ENCODE assay signal across 17 mouse cellular contexts in genomic region chr4:126553105-126553504, GRCm38 (mm10). TPM values are rescaled to one million over a fixed set of nuclear protein-coding genes. Genes with fewer than 3 reads are reported as not detected.
A peak's percentile ranks its signal among the peaks of the same experiment; 100 is the strongest.
DNase-seq lines count a peak whose midpoint lies in the region; ATAC-seq and TF ChIP-seq lines count a peak whose summit lies in the region.
"Had no signal": no experiment of that assay in that cellular context is flagged by ENCODE, and none has a peak within 500 bp of the region (broad histone marks: within the 10 kb centered on the region; RNA-seq: fewer than 3 reads in every experiment).

No protein-coding gene starts in this region.

- H3K4me1 ChIP-seq in limb, embryonic 13.5 days: peaks cover 5% of the 10 kb centered on the region
- peaks cover 10% of the 10 kb centered on the region for H3K4me1 ChIP-seq in limb, embryonic 10.5 days
- 0 out of 2 replicates have a peak, but pooled peaks cover 5% of the 10 kb centered on the region for H3K4me1 ChIP-seq in liver, postnatal 0 days (ENCODE audit: insufficient read depth)

- H3K4me2 ChIP-seq in limb, embryonic 13.5 days (replicated peaks): no peak overlapping the region
- H3K4me2 ChIP-seq in liver, postnatal 0 days (ENCODE audit: low read depth, low read length): no peak overlapping the region
- H3K4me2 ChIP-seq: neural tube, embryonic 12.5 days had no signal

- H3K4me3 ChIP-seq in limb, embryonic 13.5 days: no peak overlapping the region
- no peak overlapping the region for H3K4me3 ChIP-seq in limb, embryonic 10.5 days
- H3K4me3 ChIP-seq in liver, postnatal 0 days (ENCODE audit: low read depth, low read length): no peak overlapping the region
- H3K4me3 ChIP-seq: erythroblast, embryonic 14.5 days; left cerebral cortex, adult 2 months; neural tube, embryonic 12.5 days had no signal

- no peaks in the 10 kb centered on the region for H3K9me3 ChIP-seq in limb, embryonic 13.5 days
- no peaks in the 10 kb centered on the region for H3K9me3 ChIP-seq in limb, embryonic 10.5 days (replicated peaks)
- no peaks in the 10 kb centered on the region for H3K9me3 ChIP-seq in liver, postnatal 0 days (ENCODE audit: low read length)
- H3K9me3 ChIP-seq: neural tube, embryonic 12.5 days had no signal

- no peak overlapping the region for H3K27ac ChIP-seq in limb, embryonic 13.5 days
- H3K27ac ChIP-seq in limb, embryonic 10.5 days: no peak overlapping the region
- H3K27ac ChIP-seq in liver, postnatal 0 days (ENCODE audit: low read depth): no peak overlapping the region
- H3K27ac ChIP-seq: left cerebral cortex, adult 2 months; liver, embryonic 14.5 days; neural tube, embryonic 12.5 days had no signal

- H3K9ac ChIP-seq in limb, embryonic 13.5 days: 0 out of 2 replicates have a peak overlapping the region, but pooled peaks have one; percentile 31
- H3K9ac ChIP-seq in liver, postnatal 0 days (replicated peaks): no peak overlapping the region
- H3K9ac ChIP-seq: liver, embryonic 14.5 days; neural tube, embryonic 12.5 days had no signal

- TF ChIP-seq EP300 in liver, postnatal 0 days (IDR thresholded peaks at IDR 0.05; ENCODE audit: low read depth): no peak

- ATAC-seq in limb, embryonic 13.5 days (ENCODE audit: low FRiP score, low read depth): no peak
- ATAC-seq in hematopoietic stem cell, adult 5-6 weeks (replicated peaks in 1 of 2; ENCODE audit: insufficient read depth in 1 of 2, low FRiP score in 2 of 2, low TSS enrichment in 1 of 2, low read depth in 1 of 2, poor library complexity in 2 of 2, severe bottlenecking in 2 of 2): peak; percentile 35 to 44
- no peak for ATAC-seq in liver, postnatal 0 days

- TF ChIP-seq CTCF in liver, postnatal 0 days (IDR thresholded peaks at IDR 0.05; ENCODE audit: low read depth): no peak

- H3K36me3 ChIP-seq in limb, embryonic 13.5 days: no peaks in the 10 kb centered on the region
- H3K36me3 ChIP-seq in limb, embryonic 10.5 days: peaks cover under 1% of the 10 kb centered on the region; the same call in 1 of the 2 replicates
- H3K36me3 ChIP-seq in liver, postnatal 0 days (replicated peaks; ENCODE audit: insufficient read depth, low read length): no peaks in the 10 kb centered on the region
- H3K36me3 ChIP-seq: neural tube, embryonic 12.5 days had no signal

- 71% methylated on average over 8 of the region's 8 CpGs for WGBS in limb, embryonic 13.5 days
- 79% methylated on average over 8 of the region's 8 CpGs for WGBS in limb, embryonic 10.5 days
- WGBS in liver, postnatal 0 days (ENCODE audit: insufficient replicate concordance): 47% methylated on average over 8 of the region's 8 CpGs

- H3K27me3 ChIP-seq in limb, embryonic 13.5 days: no peaks in the 10 kb centered on the region
- no peaks in the 10 kb centered on the region for H3K27me3 ChIP-seq in limb, embryonic 10.5 days (ENCODE audit: low read depth, poor library complexity, severe bottlenecking)
- no peaks in the 10 kb centered on the region for H3K27me3 ChIP-seq in liver, postnatal 0 days (ENCODE audit: insufficient read depth, low read length)
- H3K27me3 ChIP-seq: neural tube, embryonic 12.5 days had no signal

- DNase-seq in limb, embryonic 10.5 days (ENCODE audit: low spot score): no peak
- peak; percentile 58 for DNase-seq in adrenal gland, adult 2 months
- peak; percentile 11 for DNase-seq in right cerebral cortex, postnatal 4 days
- no peak for DNase-seq in liver, postnatal 0 days
- DNase-seq in embryo, embryonic 11 days: no peak
- no peak for DNase-seq in urinary bladder, postnatal 10 days (ENCODE audit: low spot score)
- DNase-seq: cerebellum, postnatal 25 days; gastrocnemius, postnatal 10 days; heart, postnatal 10 days; kidney, adult 2 months had no signal

RNA-seq across cellular contexts. Expression of gene Clspn, which starts 3.6 kb away (rescaled TPM):
- polyA plus RNA-seq in limb, embryonic 13.5 days (2015; fragmentation: Nextera tagmentation; extraction: Ambion mirVana): 44.0 and 46.3 TPM in 2 replicates
- polyA plus RNA-seq in limb, embryonic 10.5 days (2016; fragmentation: Nextera tagmentation; extraction: Ambion mirVana): 56.1 and 57.9 TPM in 2 replicates
- under 1 TPM; 0.66 to 0.97 TPM for total RNA-seq in adrenal gland, adult 2 months (2021)
- polyA plus RNA-seq in adrenal gland, adult 2 months (2012; rRNA removed): 0.11 and 0.19 TPM in 2 replicates
- 80.7 and 94.8 TPM in 2 replicates for total RNA-seq in hematopoietic stem cell, adult 5-6 weeks (2017)
- 17.2 and 20.6 TPM in 2 replicates for polyA plus RNA-seq in liver, postnatal 0 days (2015; fragmentation: Nextera tagmentation; extraction: Ambion mirVana)

RNA-seq across cellular contexts. Expression of gene Ago4, which starts 19.8 kb away (rescaled TPM):
- polyA plus RNA-seq in limb, embryonic 13.5 days (2015; fragmentation: Nextera tagmentation; extraction: Ambion mirVana): 2.9 and 3.1 TPM in 2 replicates
- 0.89 and 1.2 TPM in 2 replicates for polyA plus RNA-seq in limb, embryonic 10.5 days (2016; fragmentation: Nextera tagmentation; extraction: Ambion mirVana)
- total RNA-seq in adrenal gland, adult 2 months (2021): 1 to 10 TPM; 4.8 to 5.4 TPM
- polyA plus RNA-seq in adrenal gland, adult 2 months (2012; rRNA removed): 1.0 and 1.2 TPM in 2 replicates
- total RNA-seq in hematopoietic stem cell, adult 5-6 weeks (2017): 6.3 and 9.4 TPM in 2 replicates
- polyA plus RNA-seq in liver, postnatal 0 days (2015; fragmentation: Nextera tagmentation; extraction: Ambion mirVana): 0.38 and 0.63 TPM in 2 replicates
- polyA plus RNA-seq: erythroblast, embryonic 14.5 days had no signal

RNA-seq across cellular contexts. Expression of gene 5730409E04Rik, which starts 56.5 kb away (rescaled TPM):
- polyA plus RNA-seq in limb, embryonic 13.5 days (2015; fragmentation: Nextera tagmentation; extraction: Ambion mirVana): 4.6 and 4.7 TPM in 2 replicates
- polyA plus RNA-seq in limb, embryonic 10.5 days (2016; fragmentation: Nextera tagmentation; extraction: Ambion mirVana): 1.3 and 1.8 TPM in 2 replicates
- 10 to 100 TPM in 1 of 2 experiments, 1 to 10 TPM in 1; 8.1 to 19.0 TPM for total RNA-seq in adrenal gland, adult 2 months (2021)
- polyA plus RNA-seq in adrenal gland, adult 2 months (2012; rRNA removed): 19.3 and 20.7 TPM in 2 replicates
- total RNA-seq in hematopoietic stem cell, adult 5-6 weeks (2017): 7.6 and 15.5 TPM in 2 replicates
- polyA plus RNA-seq in liver, postnatal 0 days (2015; fragmentation: Nextera tagmentation; extraction: Ambion mirVana): 0.34 and 0.41 TPM in 2 replicates
- total RNA-seq: megakaryocyte-erythroid progenitor cell, adult 5-6 weeks had no signal
- polyA plus RNA-seq: erythroblast, embryonic 14.5 days had no signal

Comparison
In these comparisons a context has a peak if more than half of its experiments do, and no peak if none do; other contexts are left out.
1. ATAC-seq: peak in hematopoietic stem cell, adult 5-6 weeks (2 of 2); none in limb, embryonic 13.5 days (single experiment) and liver, postnatal 0 days (single experiment).
2. DNase-seq: peak in adrenal gland, adult 2 months (single experiment) and right cerebral cortex, postnatal 4 days (single experiment); none in limb, embryonic 10.5 days (single experiment), liver, postnatal 0 days (single experiment), embryo, embryonic 11 days (single experiment) and urinary bladder, postnatal 10 days (single experiment).
3. RNA of gene Clspn, which starts 3.6 kb away (polyA plus RNA-seq): 56.1 to 57.9 TPM in limb, embryonic 10.5 days, 44.0 to 46.3 TPM in limb, embryonic 13.5 days and 17.2 to 20.6 TPM in liver, postnatal 0 days; 0.11 to 0.19 TPM in adrenal gland, adult 2 months; every median in the first group is over 10 times any median in the second.